Mouse (Mus musculus): Measurements from ENCODE around the gene Ppip5k2. TPM values are rescaled to one million over a fixed set of nuclear protein-coding genes. Genes with fewer than 3 reads are reported as not detected.

Ppip5k2 gene
- polyA plus RNA-seq, 1 experiment from 2014 or later, result 57.2 TPM

DNA sequence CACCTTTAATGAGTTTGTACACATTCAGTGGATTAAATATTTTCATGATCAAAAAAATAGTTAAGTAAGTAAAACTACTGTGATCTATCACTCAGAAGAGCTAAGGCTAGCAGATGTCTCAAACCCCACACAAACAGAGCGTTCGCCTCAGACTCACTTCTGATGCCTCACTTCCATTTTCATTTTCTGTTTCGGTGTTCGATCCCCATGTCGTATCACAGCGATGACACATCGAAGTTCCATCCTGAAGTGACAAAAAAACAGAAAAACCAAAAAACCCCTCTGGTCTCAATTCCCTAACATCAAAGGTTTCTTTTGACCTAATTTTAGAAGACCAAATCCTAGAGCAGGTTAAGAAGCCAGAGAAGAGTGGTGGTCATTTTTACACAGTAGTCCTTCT, 23.9 kb downstream of the Ppip5k2 start:
- Histone ChIP-seq H3K9ac (ENCODE audit: low read length) (no peak overlapping the region), H3K4me2 (ENCODE audit: low read depth, low read length, severe bottlenecking) (no peak overlapping the region), H3K27me3 (ENCODE audit: control insufficient read depth, insufficient read depth, low read length) (no peaks in the 10 kb centered on the region), H3K27ac (ENCODE audit: low read depth, low read length) (no peak overlapping the region), H3K9me3 (ENCODE audit: control insufficient read depth, low read length) (no peaks in the 10 kb centered on the region), H3K36me3 (ENCODE audit: control insufficient read depth, insufficient read depth, low read length) (peaks cover 2% of the 10 kb centered on the region; the same call in 1 of the 2 replicates), H3K4me1 (replicated peaks; ENCODE audit: control insufficient read depth, insufficient read depth, low read length) (no peaks in the 10 kb centered on the region), H3K4me3 (ENCODE audit: low read depth, low read length) (no peak overlapping the region)
- ATAC-seq (replicated peaks; ENCODE audit: low FRiP score) (no peak), DNase-seq (ENCODE audit: low spot score) (no peak)
- WGBS, result 97% methylated on average over 7 of the region's 7 CpGs

- H3K36me3 ChIP-seq (ENCODE audit: control insufficient read depth, insufficient read depth, low read length), result peaks cover 5% of the 10 kb centered on the region; the same call in 1 of the 2 replicates
Observed at GRCm38 (mm10) chr1:97745712-97746111, 24.5 kb downstream of the Ppip5k2 start.

GRCm38 (mm10) chr1:97743063-97743462, 27.1 kb downstream of the Ppip5k2 start:
- no peak for DNase-seq (ENCODE audit: low spot score)
- no peak overlapping the region for H3K27ac ChIP-seq (ENCODE audit: low read depth, low read length)
- no peak overlapping the region for H3K4me3 ChIP-seq (ENCODE audit: low read depth, low read length)
- H3K4me1 ChIP-seq (replicated peaks; ENCODE audit: control insufficient read depth, insufficient read depth, low read length), result no peaks in the 10 kb centered on the region
- H3K9ac ChIP-seq (ENCODE audit: low read length), result no peak overlapping the region
- WGBS, result 97% methylated on average over 1 of the region's 1 CpGs
- H3K9me3 ChIP-seq (ENCODE audit: control insufficient read depth, low read length), result no peaks in the 10 kb centered on the region
- no peak for ATAC-seq (replicated peaks; ENCODE audit: low FRiP score)
- no peaks in the 10 kb centered on the region for H3K27me3 ChIP-seq (ENCODE audit: control insufficient read depth, insufficient read depth, low read length)
- no peak overlapping the region for H3K4me2 ChIP-seq (ENCODE audit: low read depth, low read length, severe bottlenecking)
- H3K36me3 ChIP-seq (ENCODE audit: control insufficient read depth, insufficient read depth, low read length), result peaks cover 10% of the 10 kb centered on the region

More at GRCm38 (mm10) chr1:97745712-97746111, 24.5 kb downstream of the Ppip5k2 start:
- no peak overlapping the region for H3K4me2 ChIP-seq (ENCODE audit: low read depth, low read length, severe bottlenecking)
- DNase-seq (ENCODE audit: low spot score) (no peak), ATAC-seq (replicated peaks; ENCODE audit: low FRiP score) (no peak)
- H3K27ac ChIP-seq (ENCODE audit: low read depth, low read length), result no peak overlapping the region
- H3K9ac ChIP-seq (ENCODE audit: low read length), result no peak overlapping the region
- WGBS, result 90% methylated on average over 4 of the region's 4 CpGs
- no peaks in the 10 kb centered on the region for H3K4me1 ChIP-seq (replicated peaks; ENCODE audit: control insufficient read depth, insufficient read depth, low read length)
- no peaks in the 10 kb centered on the region for H3K9me3 ChIP-seq (ENCODE audit: control insufficient read depth, low read length)
- H3K27me3 ChIP-seq (ENCODE audit: control insufficient read depth, insufficient read depth, low read length), result no peaks in the 10 kb centered on the region
- no peak overlapping the region for H3K4me3 ChIP-seq (ENCODE audit: low read depth, low read length)

- no peak overlapping the region for H3K4me3 ChIP-seq (ENCODE audit: low read depth, low read length)
Observed at GRCm38 (mm10) chr1:97729339-97729738, 40.9 kb downstream of the Ppip5k2 start.

GRCm38 (mm10) chr1:97726730-97727129, 43.5 kb downstream of the Ppip5k2 start:
- Histone ChIP-seq H3K4me1 (replicated peaks; ENCODE audit: control insufficient read depth, insufficient read depth, low read length) (no peaks in the 10 kb centered on the region), H3K27me3 (ENCODE audit: control insufficient read depth, insufficient read depth, low read length) (no peaks in the 10 kb centered on the region), H3K9ac (ENCODE audit: low read length) (no peak overlapping the region), H3K9me3 (ENCODE audit: control insufficient read depth, low read length) (no peaks in the 10 kb centered on the region), H3K4me2 (ENCODE audit: low read depth, low read length, severe bottlenecking) (no peak overlapping the region), H3K36me3 (ENCODE audit: control insufficient read depth, insufficient read depth, low read length) (no peaks in the 10 kb centered on the region), H3K4me3 (ENCODE audit: low read depth, low read length) (no peak overlapping the region), H3K27ac (ENCODE audit: low read depth, low read length) (no peak overlapping the region)
- WGBS, result 67% methylated on average over 2 of the region's 2 CpGs
- no peak for ATAC-seq (replicated peaks; ENCODE audit: low FRiP score)
- no peak for DNase-seq (ENCODE audit: low spot score)

More at GRCm38 (mm10) chr1:97729339-97729738, 40.9 kb downstream of the Ppip5k2 start:
- no peak for ATAC-seq (replicated peaks; ENCODE audit: low FRiP score)
- H3K9ac ChIP-seq (ENCODE audit: low read length), result no peak overlapping the region
- 69% methylated on average over 1 of the region's 1 CpGs for WGBS
- no peaks in the 10 kb centered on the region; the same call in 1 of the 2 replicates for H3K36me3 ChIP-seq (ENCODE audit: control insufficient read depth, insufficient read depth, low read length)
- no peak overlapping the region for H3K4me2 ChIP-seq (ENCODE audit: low read depth, low read length, severe bottlenecking)
- no peak for DNase-seq (ENCODE audit: low spot score)
- no peak overlapping the region for H3K27ac ChIP-seq (ENCODE audit: low read depth, low read length)
- H3K9me3 ChIP-seq (ENCODE audit: control insufficient read depth, low read length), result no peaks in the 10 kb centered on the region
- H3K4me1 ChIP-seq (replicated peaks; ENCODE audit: control insufficient read depth, insufficient read depth, low read length), result no peaks in the 10 kb centered on the region
- no peaks in the 10 kb centered on the region for H3K27me3 ChIP-seq (ENCODE audit: control insufficient read depth, insufficient read depth, low read length)

DNA sequence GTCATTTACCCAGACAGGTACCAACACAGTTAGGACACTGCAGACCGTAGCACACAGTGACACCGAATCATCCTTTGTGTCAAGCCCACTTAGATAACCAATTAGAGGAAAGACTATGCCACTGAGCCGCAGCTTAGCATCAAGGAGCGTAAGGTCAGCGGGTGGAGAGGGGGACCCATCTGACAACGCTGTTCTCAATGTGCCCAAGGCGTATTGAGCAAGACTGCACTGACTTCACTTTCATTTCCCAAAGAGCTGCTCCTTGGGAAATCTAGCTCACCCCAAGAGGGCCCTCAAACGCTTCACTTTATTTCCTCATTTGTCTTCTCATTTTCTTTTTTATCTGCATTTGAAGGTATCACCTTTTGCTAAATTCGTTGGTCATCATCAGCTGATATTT, 51.8 kb downstream of the Ppip5k2 start:
- H3K9me3 ChIP-seq (ENCODE audit: control insufficient read depth, low read length), result no peaks in the 10 kb centered on the region
- no peak overlapping the region for H3K4me3 ChIP-seq (ENCODE audit: low read depth, low read length)
- WGBS, result 87% methylated on average over 9 of the region's 9 CpGs
- no peak overlapping the region for H3K27ac ChIP-seq (ENCODE audit: low read depth, low read length)
- no peaks in the 10 kb centered on the region for H3K4me1 ChIP-seq (replicated peaks; ENCODE audit: control insufficient read depth, insufficient read depth, low read length)
- no peak for DNase-seq (ENCODE audit: low spot score)
- no peak overlapping the region for H3K9ac ChIP-seq (ENCODE audit: low read length)
- H3K36me3 ChIP-seq (ENCODE audit: control insufficient read depth, insufficient read depth, low read length), result no peaks in the 10 kb centered on the region; the same call in 1 of the 2 replicates
- no peak overlapping the region for H3K4me2 ChIP-seq (ENCODE audit: low read depth, low read length, severe bottlenecking)
- H3K27me3 ChIP-seq (ENCODE audit: control insufficient read depth, insufficient read depth, low read length), result no peaks in the 10 kb centered on the region
- no peak for ATAC-seq (replicated peaks; ENCODE audit: low FRiP score)

GRCm38 (mm10) chr1:97714334-97714868, 55.8 kb downstream of the Ppip5k2 start:
- 82% methylated on average over 11 of the region's 11 CpGs for WGBS

GRCm38 (mm10) chr1:97710520-97710919, 59.7 kb downstream of the Ppip5k2 start:
- DNase-seq (ENCODE audit: low spot score) (no peak), ATAC-seq (replicated peaks; ENCODE audit: low FRiP score) (no peak)
- Histone ChIP-seq H3K4me1 (replicated peaks; ENCODE audit: control insufficient read depth, insufficient read depth, low read length) (no peaks in the 10 kb centered on the region), H3K9ac (ENCODE audit: low read length) (no peak overlapping the region), H3K27me3 (ENCODE audit: control insufficient read depth, insufficient read depth, low read length) (no peaks in the 10 kb centered on the region), H3K9me3 (ENCODE audit: control insufficient read depth, low read length) (no peaks in the 10 kb centered on the region), H3K36me3 (ENCODE audit: control insufficient read depth, insufficient read depth, low read length) (no peaks in the 10 kb centered on the region; the same call in 1 of the 2 replicates), H3K4me3 (ENCODE audit: low read depth, low read length) (no peak overlapping the region), H3K4me2 (ENCODE audit: low read depth, low read length, severe bottlenecking) (no peak overlapping the region), H3K27ac (ENCODE audit: low read depth, low read length) (no peak overlapping the region)
- 90% methylated on average over 3 of the region's 3 CpGs for WGBS

More at GRCm38 (mm10) chr1:97714334-97714868, 55.8 kb downstream of the Ppip5k2 start:
- H3K9ac ChIP-seq (ENCODE audit: low read length), result no peak overlapping the region
- H3K9me3 ChIP-seq (ENCODE audit: control insufficient read depth, low read length), result no peaks in the 10 kb centered on the region
- DNase-seq (ENCODE audit: low spot score) (no peak), ATAC-seq (replicated peaks; ENCODE audit: low FRiP score) (no peak)
- no peak overlapping the region for H3K4me2 ChIP-seq (ENCODE audit: low read depth, low read length, severe bottlenecking)
- H3K4me1 ChIP-seq (replicated peaks; ENCODE audit: control insufficient read depth, insufficient read depth, low read length), result no peaks in the 10 kb centered on the region
- no peaks in the 10 kb centered on the region; the same call in 1 of the 2 replicates for H3K36me3 ChIP-seq (ENCODE audit: control insufficient read depth, insufficient read depth, low read length)
- H3K27ac ChIP-seq (ENCODE audit: low read depth, low read length), result no peak overlapping the region
- no peak overlapping the region for H3K4me3 ChIP-seq (ENCODE audit: low read depth, low read length)
- H3K27me3 ChIP-seq (ENCODE audit: control insufficient read depth, insufficient read depth, low read length), result no peaks in the 10 kb centered on the region

DNA sequence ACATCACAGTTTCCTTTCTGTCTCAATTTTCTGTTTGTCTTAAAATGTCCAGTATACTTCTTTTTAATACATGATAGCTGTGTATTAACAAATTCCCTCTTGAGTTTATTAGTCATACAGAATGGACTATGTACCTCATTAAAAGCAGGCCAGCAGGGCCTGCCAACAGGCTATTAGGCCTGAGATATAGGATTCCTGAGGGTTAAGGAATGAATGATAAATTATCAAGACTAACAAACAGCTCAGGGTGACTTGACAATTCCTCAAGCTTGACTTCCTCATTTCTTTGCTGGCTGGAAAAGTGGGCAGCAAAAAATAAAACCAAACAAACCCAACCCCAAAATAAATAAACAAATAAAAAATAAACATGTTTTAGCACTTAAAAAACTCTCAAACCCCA, 64.8 kb downstream of the Ppip5k2 start:
- no peak for DNase-seq (ENCODE audit: low spot score)
- ATAC-seq (replicated peaks; ENCODE audit: low FRiP score), result no peak
- H3K27ac ChIP-seq (ENCODE audit: low read depth, low read length), result no peak overlapping the region
- no peak overlapping the region for H3K4me2 ChIP-seq (ENCODE audit: low read depth, low read length, severe bottlenecking)
- H3K36me3 ChIP-seq (ENCODE audit: control insufficient read depth, insufficient read depth, low read length), result no peaks in the 10 kb centered on the region; the same call in 1 of the 2 replicates
- no peaks in the 10 kb centered on the region for H3K27me3 ChIP-seq (ENCODE audit: control insufficient read depth, insufficient read depth, low read length)
- H3K9me3 ChIP-seq (ENCODE audit: control insufficient read depth, low read length), result no peaks in the 10 kb centered on the region
- H3K4me3 ChIP-seq (ENCODE audit: low read depth, low read length), result no peak overlapping the region
- no peak overlapping the region for H3K9ac ChIP-seq (ENCODE audit: low read length)
- H3K4me1 ChIP-seq (replicated peaks; ENCODE audit: control insufficient read depth, insufficient read depth, low read length), result no peaks in the 10 kb centered on the region

Data from forebrain, embryonic 11.5 days (tissue).